Mouse (Mus musculus) G1E (cell line): ENCODE results near the gene Hat1.

ENCODE experiments used
- CTCF ChIP-seq: IDR thresholded peaks from 2 replicates; pipeline ENCODE4 v1.5.1; 2012; ENCODE audit warnings: low read depth, low read length, inconsistent platforms, mixed read lengths
- GATA1 ChIP-seq: IDR thresholded peaks from 2 replicates; pipeline ENCODE4 v1.6.1; 2012; ENCODE audit warnings: borderline replicate concordance, low read length, inconsistent platforms, mixed read lengths
- TAL1 ChIP-seq: conservative IDR thresholded peaks from 2 replicates; pipeline ENCODE4 v1.6.1; 2012; ENCODE audit warnings: low read depth, low read length, inconsistent platforms, mixed read lengths

DNA sequence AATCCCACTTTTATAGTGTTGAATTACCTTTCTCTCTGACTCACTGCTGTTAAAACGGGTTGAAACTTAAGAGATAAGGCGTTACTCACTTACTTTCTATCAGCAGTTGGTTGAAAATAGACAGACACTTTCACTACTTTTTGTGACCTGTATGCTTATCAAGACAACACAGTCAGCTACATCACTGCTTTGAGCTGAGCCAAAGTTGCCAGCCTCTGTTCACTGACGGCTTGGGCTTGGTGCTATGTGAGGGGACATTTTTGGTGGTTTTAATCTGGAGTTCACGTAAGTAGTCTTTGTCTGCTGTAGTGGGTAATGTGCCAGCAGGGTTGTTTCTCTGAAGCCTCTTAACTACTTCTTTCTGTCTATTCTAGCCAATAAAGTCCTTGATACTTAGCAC lies 35.8 kb downstream of the Hat1 start:
- TF ChIP-seq CTCF, result no peak
- no peak for TF ChIP-seq TAL1
- no peak for TF ChIP-seq GATA1
